Mouse (Mus musculus): ENCODE results near the gene Foxa2. TPM values are rescaled to one million over a fixed set of nuclear protein-coding genes. Genes with fewer than 3 reads are reported as not detected.

Foxa2 gene
- polyA plus RNA-seq, 1 experiment, result not detected

DNA sequence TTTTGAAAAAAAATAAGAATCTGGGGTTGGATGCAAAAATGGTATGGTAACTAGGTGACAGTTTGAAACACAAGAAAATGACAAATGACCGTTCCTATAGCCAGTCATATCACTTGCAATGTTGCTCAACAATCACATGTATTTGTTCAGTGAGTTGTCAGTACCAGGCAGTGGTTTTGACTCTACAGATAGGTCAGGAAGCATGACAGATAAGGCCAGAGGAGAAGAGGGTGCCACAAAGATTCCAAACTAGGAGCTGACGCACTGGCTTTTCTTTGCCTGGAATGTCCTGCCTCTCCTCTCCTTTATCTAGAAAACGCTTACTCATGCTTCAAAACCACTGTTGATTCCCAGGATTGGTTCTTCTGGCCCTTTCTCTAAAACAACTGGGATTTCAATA lies 33.4 kb downstream of the Foxa2 start:
- 79% methylated on average over 3 of the region's 3 CpGs for WGBS
- no peak for DNase-seq
- TF ChIP-seq POLR2A (IDR thresholded peaks at IDR 0.05; ENCODE audit: borderline replicate concordance, insufficient read depth, low read length) (no peak), CTCF (IDR thresholded peaks at IDR 0.05; ENCODE audit: borderline replicate concordance, insufficient read depth, low read depth, low read length) (no peak)
- Histone ChIP-seq H3K27ac (ENCODE audit: insufficient read depth, low read length) (no peak overlapping the region), H3K4me1 (ENCODE audit: control insufficient read depth, insufficient read depth, low read length) (no peaks in the 10 kb centered on the region), H3K27me3 (ENCODE audit: control insufficient read depth, insufficient read depth, low read length) (no peaks in the 10 kb centered on the region), H3K4me3 (replicated peaks; ENCODE audit: insufficient read depth, low read depth, low read length) (no peak overlapping the region)

DNA sequence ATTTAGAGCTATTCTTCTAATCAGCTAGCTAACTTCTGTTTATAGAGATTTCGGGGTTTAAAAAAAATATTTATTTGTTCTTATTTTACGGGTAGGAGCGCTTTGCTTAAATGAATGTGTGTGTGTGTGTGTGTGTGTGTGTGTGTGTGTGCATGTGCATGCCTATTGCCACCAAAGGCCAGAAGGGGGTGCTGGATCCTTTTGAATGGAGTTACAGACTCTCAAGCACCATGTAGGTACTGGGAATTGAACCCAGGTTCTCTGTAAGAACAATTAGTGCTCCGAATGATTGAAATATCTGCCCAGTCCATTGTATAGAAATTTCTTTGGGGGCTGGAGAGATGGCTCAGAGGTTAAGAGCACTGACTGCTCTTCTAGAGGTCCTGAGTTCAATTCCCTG lies 37.7 kb downstream of the Foxa2 start:
- WGBS, result 96% methylated on average over 4 of the region's 4 CpGs
- no peaks in the 10 kb centered on the region for H3K4me1 ChIP-seq (ENCODE audit: control insufficient read depth, insufficient read depth, low read length)
- TF ChIP-seq CTCF (IDR thresholded peaks at IDR 0.05; ENCODE audit: borderline replicate concordance, insufficient read depth, low read depth, low read length) (no peak), POLR2A (IDR thresholded peaks at IDR 0.05; ENCODE audit: borderline replicate concordance, insufficient read depth, low read length) (no peak)
- H3K4me3 ChIP-seq (replicated peaks; ENCODE audit: insufficient read depth, low read depth, low read length), result no peak overlapping the region
- DNase-seq, result no peak
- no peaks in the 10 kb centered on the region for H3K27me3 ChIP-seq (ENCODE audit: control insufficient read depth, insufficient read depth, low read length)
- H3K27ac ChIP-seq (ENCODE audit: insufficient read depth, low read length), result no peak overlapping the region

DNA sequence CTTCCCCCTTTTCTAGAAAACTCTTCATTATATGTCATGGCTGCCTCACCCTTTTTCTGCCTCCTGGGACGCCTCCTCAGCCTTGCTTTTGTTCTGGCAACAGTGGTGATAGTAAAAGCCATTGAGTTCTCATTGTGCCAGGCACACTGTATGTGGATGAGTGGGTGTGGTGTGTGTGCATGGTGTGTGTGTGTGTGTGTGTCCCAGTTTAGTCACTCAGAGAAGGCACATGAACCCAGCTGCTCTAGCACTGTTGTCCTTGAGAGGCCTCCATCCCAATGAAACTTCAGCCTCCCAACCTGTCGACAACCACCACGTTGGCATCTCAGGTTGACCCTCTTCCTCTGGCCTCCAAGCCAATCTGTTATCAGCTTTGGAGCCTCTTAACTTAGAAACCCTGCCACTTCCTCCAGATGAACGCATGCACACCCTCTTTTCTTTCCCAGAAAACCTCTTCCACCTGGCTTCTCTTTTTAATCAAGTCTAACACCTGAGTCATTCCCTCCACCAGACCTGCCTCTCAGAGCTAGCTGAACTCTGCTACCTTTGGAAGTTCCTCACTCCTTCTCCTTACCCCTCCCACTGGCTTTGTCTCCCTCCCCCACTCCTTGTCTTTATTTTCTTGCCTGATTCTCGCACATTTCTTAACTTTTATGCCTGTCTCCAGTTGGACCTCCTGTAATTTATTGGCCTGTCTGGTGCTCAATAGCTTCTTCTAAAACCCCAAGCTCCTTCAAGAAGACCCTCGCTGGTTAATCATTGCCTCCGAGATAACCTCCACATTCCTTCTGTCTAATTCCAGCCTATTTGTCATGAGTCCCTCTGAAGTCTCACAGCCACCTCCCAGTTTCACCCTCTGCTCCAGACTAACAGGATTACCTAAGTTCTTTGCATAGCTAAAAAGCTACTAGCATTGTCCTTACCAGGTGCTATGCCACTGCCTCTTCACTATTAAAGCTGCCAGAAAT lies 41.9 kb downstream of the Foxa2 start:
- TF ChIP-seq CTCF (IDR thresholded peaks at IDR 0.05; ENCODE audit: borderline replicate concordance, insufficient read depth, low read depth, low read length) (no peak), POLR2A (IDR thresholded peaks at IDR 0.05; ENCODE audit: borderline replicate concordance, insufficient read depth, low read length) (no peak)
- no peak overlapping the region for H3K27ac ChIP-seq (ENCODE audit: insufficient read depth, low read length)
- H3K27me3 ChIP-seq (ENCODE audit: control insufficient read depth, insufficient read depth, low read length), result no peaks in the 10 kb centered on the region
- H3K4me3 ChIP-seq (replicated peaks; ENCODE audit: insufficient read depth, low read depth, low read length), result no peak overlapping the region
- no peak for DNase-seq
- 86% methylated on average over 7 of the region's 7 CpGs for WGBS
- H3K4me1 ChIP-seq (ENCODE audit: control insufficient read depth, insufficient read depth, low read length), result no peaks in the 10 kb centered on the region

DNA sequence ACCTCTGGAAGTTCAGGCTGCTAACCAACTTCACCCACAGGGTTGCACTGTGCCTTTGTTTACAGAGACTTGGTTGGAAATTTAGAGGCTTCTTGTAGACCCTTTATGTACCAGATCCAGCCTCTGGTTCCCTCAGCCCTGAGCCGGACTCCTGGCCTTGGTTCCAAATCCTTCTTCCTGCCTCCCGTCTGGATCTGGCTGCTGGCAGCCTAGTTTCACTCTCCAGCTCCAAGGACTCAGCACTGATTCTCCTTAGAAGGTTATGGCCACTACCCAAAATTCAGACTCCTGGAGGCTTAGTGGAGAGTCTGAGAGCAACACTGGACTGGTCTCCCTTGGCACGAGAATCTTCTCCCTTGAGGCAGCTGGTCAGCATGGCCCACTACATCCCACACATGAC lies 43.3 kb downstream of the Foxa2 start:
- TF ChIP-seq POLR2A (IDR thresholded peaks at IDR 0.05; ENCODE audit: borderline replicate concordance, insufficient read depth, low read length), result no peak
- no peak for TF ChIP-seq CTCF (IDR thresholded peaks at IDR 0.05; ENCODE audit: borderline replicate concordance, insufficient read depth, low read depth, low read length)
- H3K4me1 ChIP-seq (ENCODE audit: control insufficient read depth, insufficient read depth, low read length), result no peaks in the 10 kb centered on the region
- no peak overlapping the region for H3K27ac ChIP-seq (ENCODE audit: insufficient read depth, low read length)
- 35% methylated on average over 3 of the region's 3 CpGs for WGBS
- DNase-seq, result no peak
- no peak overlapping the region for H3K4me3 ChIP-seq (replicated peaks; ENCODE audit: insufficient read depth, low read depth, low read length)
- no peaks in the 10 kb centered on the region for H3K27me3 ChIP-seq (ENCODE audit: control insufficient read depth, insufficient read depth, low read length)

DNA sequence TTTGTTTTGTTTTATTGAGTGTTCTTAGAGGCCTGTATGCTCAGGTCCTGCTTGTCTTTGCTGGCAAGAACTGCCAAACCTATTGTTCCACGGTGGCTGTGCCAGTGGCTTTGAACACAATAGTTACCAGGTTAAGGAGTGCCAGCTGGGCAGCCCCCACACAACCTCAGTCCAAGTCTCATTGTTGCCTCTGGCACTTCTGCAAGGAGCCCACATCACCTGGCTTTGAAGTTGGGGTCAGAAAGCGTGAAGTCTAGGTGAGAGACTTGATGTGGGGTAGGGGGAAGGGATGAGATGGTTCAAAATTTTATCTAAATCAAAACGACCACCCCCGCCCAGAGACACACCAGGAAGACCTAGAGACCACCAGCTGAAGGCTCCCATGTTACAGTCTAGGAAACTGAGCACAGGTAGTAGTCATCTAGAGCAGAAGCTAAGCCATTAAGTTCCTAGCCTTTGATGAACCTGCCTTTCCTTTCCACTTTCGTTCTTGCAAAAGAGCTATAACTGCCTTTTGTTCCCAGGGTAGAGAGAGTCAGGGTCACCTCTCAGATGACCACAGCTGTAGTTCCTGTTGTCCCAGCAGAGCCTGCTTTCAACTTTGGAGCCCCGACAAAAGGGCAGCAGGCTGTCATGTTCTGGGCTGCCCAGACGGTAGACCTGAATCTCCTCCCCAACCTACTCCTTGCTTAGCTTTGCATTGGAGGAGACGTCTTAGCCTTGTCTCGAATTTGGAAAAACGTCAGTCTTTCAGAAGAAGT lies 48.4 kb downstream of the Foxa2 start:
- H3K27me3 ChIP-seq (ENCODE audit: control insufficient read depth, insufficient read depth, low read length), result no peaks in the 10 kb centered on the region
- no peaks in the 10 kb centered on the region for H3K4me1 ChIP-seq (ENCODE audit: control insufficient read depth, insufficient read depth, low read length)
- 75% methylated on average over 10 of the region's 10 CpGs for WGBS
- DNase-seq, result no peak
- no peak overlapping the region for H3K27ac ChIP-seq (ENCODE audit: insufficient read depth, low read length)
- no peak overlapping the region for H3K4me3 ChIP-seq (replicated peaks; ENCODE audit: insufficient read depth, low read depth, low read length)
- TF ChIP-seq POLR2A (IDR thresholded peaks at IDR 0.05; ENCODE audit: borderline replicate concordance, insufficient read depth, low read length) (no peak), CTCF (IDR thresholded peaks at IDR 0.05; ENCODE audit: borderline replicate concordance, insufficient read depth, low read depth, low read length) (no peak)

- no peak for TF ChIP-seq CTCF (IDR thresholded peaks at IDR 0.05; ENCODE audit: borderline replicate concordance, insufficient read depth, low read depth, low read length)
- Histone ChIP-seq H3K4me1 (ENCODE audit: control insufficient read depth, insufficient read depth, low read length) (peaks cover 4% of the 10 kb centered on the region; the same call in 1 of the 2 replicates), H3K27ac (ENCODE audit: insufficient read depth, low read length) (no peak overlapping the region), H3K4me3 (replicated peaks; ENCODE audit: insufficient read depth, low read depth, low read length) (no peak overlapping the region), H3K27me3 (ENCODE audit: control insufficient read depth, insufficient read depth, low read length) (no peaks in the 10 kb centered on the region)
- no peak for DNase-seq
Observed at GRCm38 (mm10) chr2:147996781-147997180, 50.0 kb downstream of the Foxa2 start.

- Histone ChIP-seq H3K4me1 (ENCODE audit: control insufficient read depth, insufficient read depth, low read length) (peaks cover 4% of the 10 kb centered on the region; the same call in 1 of the 2 replicates), H3K27ac (ENCODE audit: insufficient read depth, low read length) (no peak overlapping the region), H3K27me3 (ENCODE audit: control insufficient read depth, insufficient read depth, low read length) (no peaks in the 10 kb centered on the region), H3K4me3 (replicated peaks; ENCODE audit: insufficient read depth, low read depth, low read length) (no peak overlapping the region)
- 74% methylated on average over 4 of the region's 4 CpGs for WGBS
- no peak for DNase-seq
- TF ChIP-seq POLR2A (IDR thresholded peaks at IDR 0.05; ENCODE audit: borderline replicate concordance, insufficient read depth, low read length) (no peak), CTCF (IDR thresholded peaks at IDR 0.05; ENCODE audit: borderline replicate concordance, insufficient read depth, low read depth, low read length) (no peak)
Observed at GRCm38 (mm10) chr2:147993821-147994220, 52.9 kb downstream of the Foxa2 start.
